Mouse (Mus musculus) mesoderm, embryonic 11.5 days (tissue): Measurements from ENCODE around the gene Jak3.

Source experiments
- DNase-seq: peaks from one replicate; pipeline ENCODE4 v3.0.0-alpha.2; 2012; ENCODE audit warnings: low read depth, low spot score

Jak3 gene

GRCm38 (mm10) chr8:71665331-71666130 lies 10.6 kb upstream of the Jak3 start:
- peak; percentile 89 for DNase-seq

- DNase-seq = no peak
These were observed 9.2 kb upstream of the Jak3 start for GRCm38 (mm10) chr8:71666855-71667254.

DNA sequence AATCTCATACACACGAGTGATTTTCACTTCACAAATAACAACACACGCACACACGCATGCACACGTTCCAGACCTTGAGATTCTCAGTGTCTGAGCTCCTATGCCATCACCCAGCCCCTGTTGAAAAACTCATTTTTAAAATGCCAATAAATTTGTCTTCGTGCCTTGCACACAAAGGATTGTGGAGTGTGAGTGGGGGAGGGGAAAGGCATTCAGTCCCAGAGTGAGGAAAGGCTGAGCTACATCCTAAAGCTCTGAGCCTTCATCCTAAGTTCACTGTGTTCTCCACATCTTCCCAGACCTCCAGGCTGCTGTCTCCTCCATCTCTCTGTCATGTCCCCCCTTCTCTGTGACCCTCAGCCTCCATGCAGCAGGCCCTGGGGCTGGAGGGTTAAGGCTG lies 8.8 kb upstream of the Jak3 start:
- no peak for DNase-seq

DNA sequence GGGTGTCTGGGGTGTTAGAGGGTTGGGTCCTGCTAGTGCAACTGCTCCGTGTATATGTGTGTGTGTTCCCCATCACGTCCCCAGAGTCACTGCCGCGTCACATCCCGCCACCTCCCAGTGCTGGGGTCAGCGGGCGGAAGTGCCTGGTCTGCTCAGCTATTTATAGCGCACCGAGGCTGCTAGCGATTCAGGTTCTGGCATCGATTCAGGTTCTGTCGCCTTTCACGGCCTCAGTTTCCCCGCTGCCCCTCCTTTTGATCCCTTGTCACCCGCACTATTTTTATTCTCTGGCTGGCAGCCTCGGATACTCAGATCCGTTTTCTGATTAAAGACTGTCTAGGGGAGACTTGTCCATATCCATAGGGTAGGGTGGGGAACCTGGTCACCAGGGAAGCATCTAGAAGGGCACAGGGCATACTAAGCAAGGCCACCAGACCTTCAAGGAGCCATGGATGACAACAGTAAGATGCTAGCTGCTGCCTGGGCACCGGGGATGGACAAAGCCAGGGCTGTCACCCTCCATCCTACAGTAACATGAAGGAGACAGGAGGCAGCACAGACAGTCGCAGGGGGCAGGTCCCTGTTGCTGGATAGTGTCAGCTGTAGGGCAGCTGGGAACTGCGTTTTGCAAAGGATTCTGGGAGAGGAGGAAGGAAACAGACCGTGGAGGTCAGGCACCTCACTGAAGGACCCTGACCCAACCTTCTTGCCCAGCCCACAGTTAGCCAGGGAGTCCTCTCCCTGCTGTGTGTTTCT lies 7.7 kb upstream of the Jak3 start:
- DNase-seq = no peak

- no peak for DNase-seq
These were observed 5.9 kb upstream of the Jak3 start for GRCm38 (mm10) chr8:71670198-71670597.

DNA sequence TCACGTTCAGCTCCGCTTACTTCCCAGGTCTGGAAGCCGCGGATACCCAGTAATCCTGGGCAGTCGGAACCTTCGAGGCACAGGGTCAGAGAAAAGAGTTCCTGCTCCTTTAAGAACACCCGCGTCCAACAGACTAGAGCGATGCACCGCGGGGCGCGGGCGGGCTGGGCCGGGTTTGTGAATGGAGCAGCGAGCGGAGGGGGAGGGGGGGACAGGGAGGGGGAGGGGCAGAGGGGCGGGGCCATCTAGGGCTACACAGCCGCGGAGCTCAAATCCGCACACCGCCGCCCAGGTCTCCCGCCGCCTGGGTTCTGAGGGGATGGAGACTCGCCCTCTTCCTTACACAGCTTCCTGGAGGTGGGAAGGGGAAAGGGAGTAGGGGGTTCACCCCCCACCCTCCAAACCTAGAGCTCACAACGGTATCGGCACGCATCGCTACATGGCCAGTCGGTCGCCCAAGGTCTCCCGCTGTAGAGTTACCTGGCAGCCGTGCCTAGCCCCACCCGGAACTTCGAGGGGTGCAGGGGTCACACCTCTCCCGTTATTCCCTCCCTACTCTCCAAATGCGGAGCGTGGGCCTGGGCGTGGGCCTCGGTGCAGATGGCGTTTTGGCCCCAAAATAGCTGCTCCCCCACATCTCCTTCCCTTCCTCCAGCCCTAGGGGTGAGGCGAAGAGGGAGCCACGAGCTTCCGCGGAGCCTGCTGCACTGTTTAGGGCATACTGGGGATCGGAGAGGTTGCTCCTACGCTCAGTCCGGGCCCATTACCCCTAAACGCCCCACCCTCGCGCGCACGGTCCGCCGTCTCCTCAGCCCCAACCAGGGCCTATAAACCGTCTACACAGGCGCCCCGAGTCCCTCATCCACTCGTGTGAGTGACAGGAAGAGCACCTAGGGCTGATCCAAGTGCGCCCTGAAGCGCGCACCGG lies 5.2 kb upstream of the Jak3 start:
- DNase-seq = peak; percentile 85

DNA sequence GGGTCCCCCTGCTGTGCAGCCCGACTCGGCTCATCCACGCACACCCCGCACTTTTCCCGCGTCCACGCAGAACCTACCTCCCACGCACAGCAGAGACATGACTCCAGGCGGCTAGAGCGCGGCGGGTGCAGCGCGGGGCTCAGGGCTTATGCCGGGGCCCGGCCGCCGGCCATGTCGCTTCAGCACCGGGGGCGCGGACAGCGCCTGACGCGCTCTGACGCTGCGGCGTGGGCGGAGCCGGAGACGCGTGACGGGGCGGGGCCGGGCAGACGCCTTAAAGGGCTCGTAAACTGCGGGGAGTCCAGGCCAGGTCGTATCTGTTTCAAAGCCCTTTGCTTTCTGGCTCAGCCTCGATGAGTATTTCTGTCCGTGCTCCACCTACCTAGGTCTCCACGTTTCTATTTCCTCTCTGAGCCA lies 4.5 kb upstream of the Jak3 start, which contains the start of gene Unc13a:
Gene Unc13a (minus strand): TSS at position 209 of the 417 bp plus-strand sequence.
- DNase-seq = peak; percentile 93

GRCm38 (mm10) chr8:71672168-71672735 lies 3.8 kb upstream of the Jak3 start:
- DNase-seq = no peak

DNA sequence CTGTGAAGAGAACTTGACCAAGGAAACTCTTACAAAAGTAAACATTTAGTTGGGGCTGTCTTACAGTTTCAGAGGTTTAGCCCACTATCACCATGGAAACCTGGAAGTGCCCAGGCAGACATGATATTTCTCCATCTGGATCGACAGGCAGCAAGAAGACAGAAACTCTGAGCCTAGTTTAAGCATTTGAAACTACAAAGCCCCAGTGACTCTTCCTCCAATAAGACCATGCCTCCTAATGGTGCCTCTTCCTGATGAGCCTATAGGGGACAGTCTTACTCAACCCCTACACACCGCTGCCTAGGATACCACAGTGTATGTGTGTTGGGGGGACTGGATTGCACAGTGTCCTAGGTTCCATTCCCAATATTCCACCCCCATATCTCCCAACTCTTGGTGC lies 2.0 kb upstream of the Jak3 start:
- DNase-seq = no peak

DNA sequence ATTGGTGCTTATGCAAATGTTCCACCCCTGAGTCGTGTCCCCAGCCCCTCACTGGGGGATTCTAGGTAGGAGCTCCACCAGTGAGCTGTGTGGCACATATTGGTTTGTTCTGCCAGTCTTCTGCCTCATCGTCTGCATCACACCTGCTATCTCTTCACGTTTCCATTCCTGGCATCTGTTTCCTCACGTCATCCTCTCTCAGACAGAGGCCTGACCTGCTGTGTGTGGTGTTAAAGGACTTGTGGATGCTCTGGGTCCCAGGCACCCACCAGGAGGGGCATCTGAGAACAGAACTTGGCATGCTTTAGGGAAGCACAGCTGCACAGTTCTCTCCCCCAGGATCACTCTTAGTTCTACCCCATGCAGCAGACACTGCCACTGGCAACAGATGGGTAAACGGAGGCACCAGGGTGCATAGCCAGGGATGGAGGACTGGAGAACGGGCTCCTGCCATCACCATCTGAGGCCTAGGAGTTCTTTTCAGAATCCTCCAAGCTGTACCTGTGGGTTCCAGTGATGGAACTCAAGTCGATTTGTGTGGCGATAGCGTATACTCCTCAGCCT lies 558 bp upstream of the Jak3 start:
- no peak for DNase-seq

DNA sequence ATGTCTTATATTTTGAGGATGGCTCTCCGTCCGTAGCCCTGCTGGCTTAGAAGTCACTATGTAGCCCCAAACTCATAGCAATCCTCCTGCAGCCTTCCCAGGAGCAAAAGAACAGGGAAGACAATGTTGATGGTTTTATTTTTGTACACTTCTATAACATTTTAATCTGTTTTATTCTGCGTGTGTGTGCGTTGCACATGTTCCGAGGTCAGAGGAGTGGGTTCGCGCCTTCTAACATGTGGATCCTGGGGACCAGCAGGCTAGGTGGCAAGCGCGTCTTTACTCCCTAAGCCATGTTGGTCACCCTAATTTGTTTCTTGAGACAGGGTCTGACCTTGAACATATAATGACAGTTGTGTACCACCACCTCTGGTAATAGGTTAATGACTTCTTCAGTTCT lies 707 bp downstream of the Jak3 start:
- no peak for DNase-seq

DNA sequence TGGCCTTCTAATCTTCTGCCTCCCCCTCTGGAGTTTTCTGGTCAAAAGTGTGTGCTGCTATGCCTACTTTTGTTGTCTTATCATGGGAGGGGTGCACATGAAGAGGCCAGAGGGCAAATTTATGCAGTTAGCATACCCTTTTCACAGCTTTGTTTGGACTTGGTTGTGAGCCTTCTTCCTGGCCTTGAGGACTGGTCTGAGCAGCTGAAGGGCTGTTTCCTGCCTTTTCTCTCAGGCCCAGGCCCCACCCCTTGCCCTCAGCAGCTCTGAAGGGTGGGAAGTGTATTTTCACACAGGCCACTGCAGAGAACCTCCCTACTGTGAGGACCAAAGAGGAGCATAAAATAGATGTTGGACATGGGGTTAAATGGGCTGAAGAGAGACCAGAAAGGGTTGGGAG lies 1.5 kb downstream of the Jak3 start:
- DNase-seq = no peak

DNA sequence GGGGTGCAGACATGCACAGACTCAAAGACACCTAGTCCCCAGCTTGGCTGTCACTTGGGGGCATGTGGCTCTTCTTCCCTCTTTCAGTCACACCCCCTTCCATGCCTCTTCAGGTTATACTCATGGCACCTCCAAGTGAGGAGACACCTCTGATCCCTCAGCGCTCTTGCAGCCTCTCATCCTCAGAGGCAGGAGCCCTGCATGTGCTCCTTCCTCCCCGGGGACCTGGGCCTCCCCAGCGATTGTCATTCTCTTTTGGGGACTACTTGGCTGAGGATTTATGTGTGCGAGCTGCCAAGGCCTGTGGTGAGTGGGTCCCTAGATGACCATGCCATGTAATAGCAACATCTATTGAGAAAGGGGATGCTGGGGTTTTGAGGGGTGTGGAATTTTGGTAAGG lies 2.1 kb downstream of the Jak3 start:
- DNase-seq = no peak

GRCm38 (mm10) chr8:71679116-71679515 lies 3.0 kb downstream of the Jak3 start:
- no peak for DNase-seq

DNA sequence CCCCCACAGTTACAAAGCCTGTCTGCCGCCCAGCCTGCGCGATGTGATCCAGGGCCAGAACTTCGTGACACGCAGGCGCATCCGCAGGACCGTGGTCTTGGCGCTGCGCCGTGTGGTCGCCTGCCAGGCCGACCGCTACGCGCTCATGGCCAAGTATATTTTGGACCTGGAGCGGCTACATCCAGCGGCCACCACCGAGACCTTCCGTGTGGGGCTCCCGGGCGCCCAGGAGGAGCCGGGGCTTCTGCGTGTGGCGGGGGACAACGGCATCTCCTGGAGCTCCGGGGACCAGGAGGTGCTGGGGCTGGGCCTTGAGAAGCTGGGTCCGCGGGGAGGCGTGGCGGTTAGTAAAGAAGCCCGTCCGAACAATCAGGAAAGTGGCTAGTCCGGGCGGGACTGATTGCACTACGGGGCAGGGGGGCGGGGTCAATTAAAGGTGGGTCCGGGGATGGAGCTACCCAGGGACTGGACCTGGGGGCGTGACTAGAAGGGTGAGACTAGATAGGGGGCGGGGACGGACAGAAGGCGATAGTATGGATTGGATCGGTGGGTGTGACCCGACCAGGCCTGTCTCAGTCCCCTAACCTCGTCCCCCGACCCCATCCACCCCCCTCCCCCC lies 3.6 kb downstream of the Jak3 start:
- DNase-seq = no peak

DNA sequence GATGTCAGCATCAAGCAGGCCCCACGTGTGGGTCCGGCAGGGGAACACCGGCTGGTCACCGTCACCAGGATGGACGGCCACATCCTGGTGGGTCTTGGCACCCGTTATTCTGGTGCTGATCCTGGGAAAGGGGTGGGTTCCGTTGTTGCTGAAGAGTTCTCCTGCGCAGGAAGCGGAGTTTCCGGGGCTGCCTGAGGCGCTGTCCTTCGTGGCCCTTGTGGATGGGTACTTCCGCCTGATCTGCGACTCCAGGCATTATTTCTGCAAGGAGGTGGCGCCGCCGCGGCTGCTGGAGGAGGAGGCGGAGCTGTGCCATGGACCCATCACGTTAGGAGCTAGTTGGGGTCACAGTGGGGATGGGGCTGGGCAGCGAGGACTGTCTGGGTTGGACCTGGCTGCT lies 4.4 kb downstream of the Jak3 start:
- DNase-seq = no peak

GRCm38 (mm10) chr8:71681369-71681915 lies 5.3 kb downstream of the Jak3 start:
- DNase-seq = no peak

DNA sequence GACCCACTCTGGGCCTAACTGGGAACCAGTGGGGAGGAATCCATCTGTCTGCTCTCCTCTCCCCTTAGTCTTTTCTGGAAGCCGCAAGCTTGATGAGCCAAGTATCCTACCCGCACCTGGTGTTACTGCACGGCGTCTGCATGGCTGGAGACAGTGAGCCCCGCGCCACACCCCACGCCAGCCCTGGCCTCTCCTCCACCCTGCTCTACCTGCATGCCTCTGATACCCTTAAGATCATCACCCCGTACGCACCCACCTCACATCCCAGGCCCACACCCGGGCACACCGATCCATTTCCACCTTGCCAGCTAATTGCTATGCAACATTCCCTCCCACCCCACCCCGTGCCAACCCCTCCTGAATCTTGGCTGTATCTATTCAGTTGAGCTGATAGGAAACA lies 6.7 kb downstream of the Jak3 start:
- DNase-seq = no peak

- DNase-seq = no peak
These were observed 8.6 kb downstream of the Jak3 start for GRCm38 (mm10) chr8:71684701-71685100.

- DNase-seq = no peak
These were observed 9.5 kb downstream of the Jak3 start for GRCm38 (mm10) chr8:71685573-71685972.
